Mouse (Mus musculus): ENCODE measurements around the gene Pfkp. TPM values are rescaled to one million over a fixed set of nuclear protein-coding genes. Genes with fewer than 3 reads are reported as not detected.

Gene Pfkp
- polyA plus RNA-seq, 1 experiment from 2014 or later, result 26.7 TPM

GRCm38 (mm10) chr13:6636520-6636919 is 12.1 kb downstream of the Pfkp start:
- H3K4me1 ChIP-seq, result peaks cover 29% of the 10 kb centered on the region
- no peak for ATAC-seq (ENCODE audit: insufficient number of reproducible peaks, low FRiP score, low TSS enrichment, low read depth)

GRCm38 (mm10) chr13:6635138-6636076 is 13.2 kb downstream of the Pfkp start:
- Histone ChIP-seq H3K27ac (no peak overlapping the region), H3K4me1 (peaks cover 32% of the 10 kb centered on the region), H3K4me3 (no peak overlapping the region), H3K9me3 (no peaks in the 10 kb centered on the region), H3K27me3 (no peaks in the 10 kb centered on the region), H3K4me2 (no peak overlapping the region), H3K36me3 (no peaks in the 10 kb centered on the region), H3K9ac (no peak overlapping the region)
- no peak for ATAC-seq (ENCODE audit: insufficient number of reproducible peaks, low FRiP score, low TSS enrichment, low read depth)
- 64% methylated on average over 11 of the region's 11 CpGs for WGBS

More at GRCm38 (mm10) chr13:6636520-6636919, 12.1 kb downstream of the Pfkp start:
- no peaks in the 10 kb centered on the region for H3K27me3 ChIP-seq
- no peak overlapping the region for H3K9ac ChIP-seq
- H3K36me3 ChIP-seq, result no peaks in the 10 kb centered on the region
- no peaks in the 10 kb centered on the region for H3K9me3 ChIP-seq
- no peak overlapping the region for H3K4me3 ChIP-seq
- 43% methylated on average over 6 of the region's 6 CpGs for WGBS
- no peak overlapping the region for H3K4me2 ChIP-seq
- no peak overlapping the region for H3K27ac ChIP-seq

GRCm38 (mm10) chr13:6634063-6634462 is 14.5 kb downstream of the Pfkp start:
- Histone ChIP-seq H3K9ac (no peak overlapping the region), H3K4me1 (peaks cover 35% of the 10 kb centered on the region), H3K4me3 (no peak overlapping the region), H3K27me3 (no peaks in the 10 kb centered on the region), H3K27ac (no peak overlapping the region), H3K4me2 (no peak overlapping the region), H3K9me3 (no peaks in the 10 kb centered on the region), H3K36me3 (no peaks in the 10 kb centered on the region)
- 57% methylated on average over 12 of the region's 12 CpGs for WGBS
- ATAC-seq (ENCODE audit: insufficient number of reproducible peaks, low FRiP score, low TSS enrichment, low read depth), result no peak

GRCm38 (mm10) chr13:6633524-6633923 is 15.1 kb downstream of the Pfkp start:
- H3K36me3 ChIP-seq, result no peaks in the 10 kb centered on the region
- H3K4me3 ChIP-seq, result no peak overlapping the region
- H3K27me3 ChIP-seq, result no peaks in the 10 kb centered on the region
- H3K27ac ChIP-seq, result no peak overlapping the region
- no peak overlapping the region for H3K9ac ChIP-seq
- no peak overlapping the region for H3K4me2 ChIP-seq
- H3K4me1 ChIP-seq, result peaks cover 35% of the 10 kb centered on the region
- 17% methylated on average over 7 of the region's 7 CpGs for WGBS
- no peaks in the 10 kb centered on the region for H3K9me3 ChIP-seq
- ATAC-seq (ENCODE audit: insufficient number of reproducible peaks, low FRiP score, low TSS enrichment, low read depth), result no peak

- Histone ChIP-seq H3K9me3 (no peaks in the 10 kb centered on the region), H3K4me2 (no peak overlapping the region), H3K36me3 (no peaks in the 10 kb centered on the region), H3K4me1 (peaks cover 35% of the 10 kb centered on the region), H3K9ac (no peak overlapping the region), H3K27me3 (no peaks in the 10 kb centered on the region), H3K4me3 (no peak overlapping the region), H3K27ac (no peak overlapping the region)
- 60% methylated on average over 4 of the region's 4 CpGs for WGBS
- no peak for ATAC-seq (ENCODE audit: insufficient number of reproducible peaks, low FRiP score, low TSS enrichment, low read depth)
These were observed 15.6 kb downstream of the Pfkp start for GRCm38 (mm10) chr13:6632935-6633334.

GRCm38 (mm10) chr13:6632513-6632912 is 16.1 kb downstream of the Pfkp start:
- H3K9me3 ChIP-seq, result no peaks in the 10 kb centered on the region
- ATAC-seq (ENCODE audit: insufficient number of reproducible peaks, low FRiP score, low TSS enrichment, low read depth), result no peak
- peaks cover 35% of the 10 kb centered on the region for H3K4me1 ChIP-seq
- no peak overlapping the region for H3K9ac ChIP-seq
- no peaks in the 10 kb centered on the region for H3K36me3 ChIP-seq
- H3K27ac ChIP-seq, result no peak overlapping the region
- H3K4me2 ChIP-seq, result no peak overlapping the region
- H3K27me3 ChIP-seq, result no peaks in the 10 kb centered on the region
- 45% methylated on average over 8 of the region's 8 CpGs for WGBS
- no peak overlapping the region for H3K4me3 ChIP-seq

GRCm38 (mm10) chr13:6631772-6632510 is 16.6 kb downstream of the Pfkp start:
- peaks cover 35% of the 10 kb centered on the region for H3K4me1 ChIP-seq
- no peaks in the 10 kb centered on the region for H3K36me3 ChIP-seq

GRCm38 (mm10) chr13:6630660-6631059 is 17.9 kb downstream of the Pfkp start:
- H3K4me3 ChIP-seq, result no peak overlapping the region
- no peak for ATAC-seq (ENCODE audit: insufficient number of reproducible peaks, low FRiP score, low TSS enrichment, low read depth)
- H3K9me3 ChIP-seq, result no peaks in the 10 kb centered on the region
- WGBS, result 68% methylated on average over 5 of the region's 5 CpGs
- H3K27ac ChIP-seq, result no peak overlapping the region
- peaks cover 30% of the 10 kb centered on the region for H3K4me1 ChIP-seq
- H3K36me3 ChIP-seq, result no peaks in the 10 kb centered on the region
- H3K27me3 ChIP-seq, result no peaks in the 10 kb centered on the region
- H3K9ac ChIP-seq, result no peak overlapping the region
- H3K4me2 ChIP-seq, result no peak overlapping the region

More at GRCm38 (mm10) chr13:6631772-6632510, 16.6 kb downstream of the Pfkp start:
- 67% methylated on average over 12 of the region's 12 CpGs for WGBS
- Histone ChIP-seq H3K27me3 (no peaks in the 10 kb centered on the region), H3K4me3 (no peak overlapping the region), H3K27ac (no peak overlapping the region), H3K4me2 (no peak overlapping the region), H3K9me3 (no peaks in the 10 kb centered on the region), H3K9ac (no peak overlapping the region)
- no peak for ATAC-seq (ENCODE audit: insufficient number of reproducible peaks, low FRiP score, low TSS enrichment, low read depth)

GRCm38 (mm10) chr13:6629927-6630326 is 18.6 kb downstream of the Pfkp start:
- Histone ChIP-seq H3K36me3 (no peaks in the 10 kb centered on the region), H3K27ac (no peak overlapping the region), H3K4me2 (no peak overlapping the region), H3K4me3 (no peak overlapping the region), H3K9me3 (no peaks in the 10 kb centered on the region), H3K27me3 (no peaks in the 10 kb centered on the region), H3K4me1 (peaks cover 30% of the 10 kb centered on the region), H3K9ac (no peak overlapping the region)
- WGBS, result 14% methylated on average over 5 of the region's 5 CpGs
- no peak for ATAC-seq (ENCODE audit: insufficient number of reproducible peaks, low FRiP score, low TSS enrichment, low read depth)

GRCm38 (mm10) chr13:6628998-6629764 is 19.4 kb downstream of the Pfkp start:
- WGBS, result 73% methylated on average over 14 of the region's 14 CpGs

GRCm38 (mm10) chr13:6628261-6628660 is 20.3 kb downstream of the Pfkp start:
- Histone ChIP-seq H3K27me3 (no peaks in the 10 kb centered on the region), H3K36me3 (no peaks in the 10 kb centered on the region), H3K9me3 (no peaks in the 10 kb centered on the region), H3K27ac (no peak overlapping the region), H3K4me3 (no peak overlapping the region), H3K9ac (no peak overlapping the region), H3K4me1 (peaks cover 20% of the 10 kb centered on the region), H3K4me2 (no peak overlapping the region)
- 72% methylated on average over 3 of the region's 3 CpGs for WGBS
- ATAC-seq (ENCODE audit: insufficient number of reproducible peaks, low FRiP score, low TSS enrichment, low read depth), result no peak

More at GRCm38 (mm10) chr13:6628998-6629764, 19.4 kb downstream of the Pfkp start:
- Histone ChIP-seq H3K9me3 (no peaks in the 10 kb centered on the region), H3K27me3 (no peaks in the 10 kb centered on the region), H3K4me1 (peaks cover 29% of the 10 kb centered on the region), H3K27ac (no peak overlapping the region), H3K4me2 (no peak overlapping the region), H3K9ac (no peak overlapping the region), H3K4me3 (no peak overlapping the region), H3K36me3 (no peaks in the 10 kb centered on the region)
- ATAC-seq (ENCODE audit: insufficient number of reproducible peaks, low FRiP score, low TSS enrichment, low read depth), result no peak
